Mouse (Mus musculus): Measurements from ENCODE around the gene Zscan21.

Zscan21 gene

GRCm38 (mm10) chr5:138117199-138118015 lies 704 bp downstream of the Zscan21 start:
- DNase-seq (ENCODE audit: low read depth, low spot score): no peak

GRCm38 (mm10) chr5:138118041-138118440 lies 1.3 kb downstream of the Zscan21 start:
- no peak for DNase-seq (ENCODE audit: low read depth, low spot score)

GRCm38 (mm10) chr5:138132425-138133064 lies 15.8 kb downstream of the Zscan21 start:
- DNase-seq (ENCODE audit: low read depth, low spot score): no peak

GRCm38 (mm10) chr5:138137257-138137656 lies 20.6 kb downstream of the Zscan21 start:
- DNase-seq (ENCODE audit: low read depth, low spot score): no peak

- DNase-seq (ENCODE audit: low read depth, low spot score): no peak
Measured at GRCm38 (mm10) chr5:138137935-138138549, 21.3 kb downstream of the Zscan21 start.

GRCm38 (mm10) chr5:138138585-138138984 lies 21.9 kb downstream of the Zscan21 start:
- DNase-seq (ENCODE audit: low read depth, low spot score): no peak

GRCm38 (mm10) chr5:138154390-138154789 lies 37.7 kb downstream of the Zscan21 start:
- DNase-seq (ENCODE audit: low read depth, low spot score): no peak

- DNase-seq (ENCODE audit: low read depth, low spot score): peak; percentile 95
Measured at GRCm38 (mm10) chr5:138155443-138155976, 38.8 kb downstream of the Zscan21 start, which contains the start of gene Zfp113. Gene Zfp113 (minus strand): TSS chr5:138155744.

- no peak for DNase-seq (ENCODE audit: low read depth, low spot score)
Measured at GRCm38 (mm10) chr5:138160224-138160762, 43.6 kb downstream of the Zscan21 start.

GRCm38 (mm10) chr5:138160842-138161665 lies 44.4 kb downstream of the Zscan21 start, which contains the start of gene Cops6:
Gene Cops6 (plus strand): TSS chr5:138161071.
- peak; percentile 85 for DNase-seq (ENCODE audit: low read depth, low spot score)

GRCm38 (mm10) chr5:138163046-138163445 lies 46.3 kb downstream of the Zscan21 start:
- no peak for DNase-seq (ENCODE audit: low read depth, low spot score)

GRCm38 (mm10) chr5:138163610-138164009 lies 46.9 kb downstream of the Zscan21 start:
- no peak for DNase-seq (ENCODE audit: low read depth, low spot score)

GRCm38 (mm10) chr5:138165594-138165993 lies 48.9 kb downstream of the Zscan21 start:
- DNase-seq (ENCODE audit: low read depth, low spot score): no peak

GRCm38 (mm10) chr5:138170936-138171561 lies 54.3 kb downstream of the Zscan21 start:
- DNase-seq (ENCODE audit: low read depth, low spot score): peak; percentile 90

GRCm38 (mm10) chr5:138171695-138172491 lies 55.2 kb downstream of the Zscan21 start, which contains the start of the genes Ap4m1 and Mcm7:
Gene Ap4m1 (plus strand): TSS chr5:138172002.
Gene Mcm7 (minus strand): TSS chr5:138172422.
- peak; percentile 97 for DNase-seq (ENCODE audit: low read depth, low spot score)

- no peak for DNase-seq (ENCODE audit: low read depth, low spot score)
Measured at GRCm38 (mm10) chr5:138173217-138173616, 56.5 kb downstream of the Zscan21 start.
